11 mouse cellular contexts compared by ENCODE assay signal in the genomic region with DNA sequence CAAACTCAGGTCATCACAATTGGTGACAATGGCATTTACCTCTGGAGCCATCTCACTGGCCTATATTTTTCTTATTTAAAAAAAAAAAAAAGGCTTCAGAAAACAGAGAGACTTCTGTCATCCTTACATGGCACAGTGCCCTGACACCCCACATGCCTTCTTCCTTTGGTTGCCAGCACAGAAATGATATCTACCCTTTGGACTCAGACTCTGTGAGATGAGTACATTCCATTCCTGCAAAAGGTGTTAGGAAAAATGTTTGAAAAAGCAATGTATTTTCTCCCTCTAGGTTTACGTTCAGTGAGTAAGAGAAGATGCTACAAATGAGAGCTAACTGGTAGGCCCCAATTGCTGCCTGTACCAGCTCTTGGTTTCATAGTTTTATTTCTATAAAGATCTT.
A peak's percentile ranks its signal among the peaks of the same experiment; 100 is the strongest.
DNase-seq lines count a peak whose midpoint lies in the region.
"Had no signal": no experiment of that assay in that cellular context is flagged by ENCODE, and none has a peak within 500 bp of the region (broad histone marks: within the 10 kb centered on the region; RNA-seq: fewer than 3 reads in every experiment).

No protein-coding gene starts in this region.

- intact Hi-C loops in left cerebral cortex, postnatal 4 days (cut with DNase I): no loop called here
- intact Hi-C loops in left cerebral cortex, postnatal 10 days (cut with DNase I): no loop called here

- peak; percentile 42 to 57 for DNase-seq in adrenal gland, adult (ENCODE audit: inconsistent age in 2 of 2, low spot score in 1 of 2)
- no peak for DNase-seq in adrenal gland, postnatal 25 days
- DNase-seq in left cerebral cortex, postnatal 4 days: peak; percentile 20
- no peak for DNase-seq in left cerebral cortex, postnatal 10 days (ENCODE audit: extremely low spot score in 1 of 2, low spot score in 2 of 2)
- peak; percentile 73 to 80 for DNase-seq in cerebellum, postnatal 10 days
- DNase-seq in lung, postnatal 14 days: peak; percentile 60
- DNase-seq in gastrocnemius, adult 18-20 months (ENCODE audit: low spot score): no peak
- DNase-seq in thymus, adult 18-20 months: no peak
- DNase-seq: embryo, embryonic 11 days; heart, postnatal 36 days; right cerebral cortex, postnatal 4 days had no signal

Comparison
In these comparisons a context has a peak if more than half of its experiments do, and no peak if none do; other contexts are left out.
1. DNase-seq: peak in adrenal gland, adult (2 of 2), left cerebral cortex, postnatal 4 days (single experiment), cerebellum, postnatal 10 days (2 of 2) and lung, postnatal 14 days (single experiment); none in adrenal gland, postnatal 25 days (single experiment), left cerebral cortex, postnatal 10 days (0 of 2), gastrocnemius, adult 18-20 months (single experiment) and thymus, adult 18-20 months (0 of 2).